Mouse (Mus musculus) kidney, postnatal 0 days (tissue): Measurements from ENCODE around the gene Vsx2. TPM values are rescaled to one million over a fixed set of nuclear protein-coding genes. Genes with fewer than 3 reads are reported as not detected.
A peak's percentile ranks its signal among the peaks of the same experiment; 100 is the strongest.

Experiments used
- ATAC-seq: fragments of 200-750 bp; cut with Nextera tagmentation; replicated peaks from 2 replicates; pipeline ENCODE4 v1.8.0; 2017; ENCODE audit warnings: low read depth, moderate number of reproducible peaks, moderate TSS enrichment, moderate library complexity; ENCODE audit not compliant: low FRiP score
- DNase-seq: peaks from one replicate; pipeline ENCODE4 v3.0.0-alpha.2; 2016; ENCODE audit warnings: low spot score
- H3K27ac ChIP-seq: fragments of 300-500 bp; sonication (generic); 2 replicates; pipeline ENCODE4 v1.5.1; 2014; ENCODE audit warnings: mild to moderate bottlenecking
- H3K27me3 ChIP-seq: fragments of 300-500 bp; sonication (generic); 2 replicates; pipeline ENCODE4 v1.6.1; 2014; ENCODE audit warnings: low read length, mixed read lengths; ENCODE audit not compliant: insufficient read depth
- H3K36me3 ChIP-seq: fragments of 300-500 bp; sonication (generic); 2 replicates; pipeline ENCODE4 v1.6.1; 2014; ENCODE audit warnings: low read length, mixed read lengths; ENCODE audit not compliant: insufficient read depth
- H3K4me1 ChIP-seq: fragments of 300-500 bp; sonication (generic); replicated peaks from 2 replicates; pipeline ENCODE4 v1.6.1; 2014; ENCODE audit warnings: antibody characterized with exemption, low read length, mixed read lengths; ENCODE audit not compliant: insufficient read depth
- H3K4me2 ChIP-seq: fragments of 300-500 bp; sonication (generic); 2 replicates; pipeline ENCODE4 v1.6.1; 2014; ENCODE audit warnings: mild to moderate bottlenecking, low read length, moderate library complexity, mixed read lengths
- H3K4me3 ChIP-seq: fragments of 300-500 bp; sonication (generic); replicated peaks from 2 replicates; pipeline ENCODE4 v1.5.1; 2014; ENCODE audit warnings: low read depth, low read length
- H3K9ac ChIP-seq: fragments of 300-500 bp; sonication (generic); 2 replicates; pipeline ENCODE4 v1.6.1; 2014; ENCODE audit warnings: low read depth, low read length
- H3K9me3 ChIP-seq: fragments of 300-500 bp; sonication (generic); replicated peaks from 2 replicates; pipeline ENCODE4 v1.6.1; 2016; ENCODE audit warnings: low read length, inconsistent platforms, mixed read lengths
- CTCF ChIP-seq: IDR thresholded peaks from 2 replicates; pipeline ENCODE4 v1.5.1; 2016; ENCODE audit warnings: antibody characterized with exemption, low read depth, mild to moderate bottlenecking, moderate library complexity
- WGBS: fragments of 180-500 bp; shearing (Covaris S2); extraction: QIAGEN DNeasy Blood & Tissue Kit; methylation state at CpG from one replicate; pipeline ENCODE4 v1.1.7; 2014; 5-methylcytosine and 5-hydroxymethylcytosine counted together
- polyA plus RNA-seq: library from polyadenylated mRNA; unstranded; fragments of >200 nt; fragmentation: Nextera tagmentation; extraction: Ambion mirVana; gene quantifications from 2 replicates; pipeline ENCODE4 v1.2.1, GENCODE M21; 2015

Vsx2 gene
- polyA plus RNA-seq, 1 experiment from 2014 or later: not detected

- Histone ChIP-seq H3K9ac (no peak overlapping the region), H3K9me3 (no peaks in the 10 kb centered on the region), H3K27ac (no peak overlapping the region), H3K36me3 (no peaks in the 10 kb centered on the region), H3K4me3 (no peak overlapping the region), H3K27me3 (no peaks in the 10 kb centered on the region), H3K4me2 (no peak overlapping the region), H3K4me1 (peaks cover 6% of the 10 kb centered on the region; the same call in 1 of the 2 replicates)
- DNase-seq (no peak), ATAC-seq (no peak)
- no peak for TF ChIP-seq CTCF
- 86% methylated on average over 11 of the region's 11 CpGs for WGBS
Measured at GRCm38 (mm10) chr12:84614001-84614400, 44.4 kb downstream of the Vsx2 start.

GRCm38 (mm10) chr12:84614524-84614923 is 45.0 kb downstream of the Vsx2 start:
- 71% methylated on average over 7 of the region's 7 CpGs for WGBS
- Histone ChIP-seq H3K9me3 (no peaks in the 10 kb centered on the region), H3K36me3 (no peaks in the 10 kb centered on the region), H3K4me3 (no peak overlapping the region), H3K4me2 (no peak overlapping the region), H3K27ac (no peak overlapping the region), H3K9ac (no peak overlapping the region), H3K27me3 (no peaks in the 10 kb centered on the region), H3K4me1 (peaks cover 6% of the 10 kb centered on the region; the same call in 1 of the 2 replicates)
- TF ChIP-seq CTCF: no peak
- ATAC-seq: no peak
- DNase-seq: no peak

GRCm38 (mm10) chr12:84616977-84617630 is 47.5 kb downstream of the Vsx2 start, which contains the start of gene Abcd4:
Gene Abcd4 (minus strand): TSS chr12:84617413.
- Histone ChIP-seq H3K9me3 (no peaks in the 10 kb centered on the region), H3K9ac (peak within 1 kb of the TSS; percentile 78), H3K4me2 (peak within 1 kb of the TSS; percentile 58), H3K4me1 (peaks cover 6% of the 10 kb centered on the region; the same call in 1 of the 2 replicates), H3K4me3 (peak within 1 kb of the TSS; percentile 58), H3K27ac (no peak within 1 kb of the TSS; the same call in 1 of the 2 replicates), H3K27me3 (no peaks in the 10 kb centered on the region), H3K36me3 (no peaks in the 10 kb centered on the region)
- DNase-seq (peak; percentile 98), ATAC-seq (peak; percentile 94)
- under 1% methylated on average over 34 of the region's 34 CpGs for WGBS
- TF ChIP-seq CTCF: peak; percentile 59; the same call in 1 of the 2 replicates

- peak; percentile 48 for DNase-seq
Measured at GRCm38 (mm10) chr12:84617663-84618062, 48.1 kb downstream of the Vsx2 start.

GRCm38 (mm10) chr12:84620975-84621374 is 51.4 kb downstream of the Vsx2 start:
- DNase-seq: peak; percentile 64
- no peaks in the 10 kb centered on the region for H3K36me3 ChIP-seq
- no peaks in the 10 kb centered on the region for H3K4me1 ChIP-seq
- H3K4me2 ChIP-seq: no peak overlapping the region
- ATAC-seq: no peak
- TF ChIP-seq CTCF: peak; percentile 60
- H3K9ac ChIP-seq: no peak overlapping the region
- H3K27me3 ChIP-seq: peaks cover 5% of the 10 kb centered on the region; the same call in 1 of the 2 replicates
- no peak overlapping the region for H3K4me3 ChIP-seq
- no peak overlapping the region for H3K27ac ChIP-seq
- H3K9me3 ChIP-seq: no peaks in the 10 kb centered on the region

More at GRCm38 (mm10) chr12:84617663-84618062, 48.1 kb downstream of the Vsx2 start:
- peak overlapping the region; percentile 58 for H3K4me3 ChIP-seq
- TF ChIP-seq CTCF: no peak
- 3% methylated on average over 10 of the region's 10 CpGs for WGBS
- peak; percentile 34; the same call in 1 of the 2 replicates for ATAC-seq
- no peaks in the 10 kb centered on the region for H3K27me3 ChIP-seq
- no peaks in the 10 kb centered on the region for H3K36me3 ChIP-seq
- no peaks in the 10 kb centered on the region for H3K9me3 ChIP-seq
- H3K4me1 ChIP-seq: peaks cover 2% of the 10 kb centered on the region; the same call in 1 of the 2 replicates
- H3K4me2 ChIP-seq: peak overlapping the region; percentile 58
- no peak overlapping the region; the same call in 1 of the 2 replicates for H3K27ac ChIP-seq
- peak overlapping the region; percentile 78 for H3K9ac ChIP-seq

GRCm38 (mm10) chr12:84624601-84625000 is 55.0 kb downstream of the Vsx2 start:
- Histone ChIP-seq H3K36me3 (no peaks in the 10 kb centered on the region), H3K27ac (no peak overlapping the region), H3K4me3 (no peak overlapping the region), H3K9me3 (no peaks in the 10 kb centered on the region), H3K27me3 (peaks cover 5% of the 10 kb centered on the region; the same call in 1 of the 2 replicates), H3K4me2 (no peak overlapping the region), H3K9ac (no peak overlapping the region), H3K4me1 (no peaks in the 10 kb centered on the region)
- TF ChIP-seq CTCF: no peak
- ATAC-seq (no peak), DNase-seq (no peak)
- WGBS: 31% methylated on average over 8 of the region's 8 CpGs
